Mouse (Mus musculus): ENCODE data around the gene Gm12888. TPM values are rescaled to one million over a fixed set of nuclear protein-coding genes. Genes with fewer than 3 reads are reported as not detected.
"Not testable (repeated sequence)": the region's sequence is repeated elsewhere in the genome, so short reads cannot be mapped to it uniquely, and the experiment has no call there.

Gm12888 gene
- polyA plus RNA-seq (2015; fragmentation: Nextera tagmentation; extraction: Ambion mirVana): not detected in 2 replicates

GRCm38 (mm10) chr4:121324817-121325216 is at the start of gene Gm12888:
Gene Gm12888 (minus strand): TSS chr4:121324917.
- H3K4me3 ChIP-seq (ENCODE audit: low read length); H3K4me2 ChIP-seq (replicated peaks; ENCODE audit: low read depth, low read length); H3K27ac ChIP-seq (ENCODE audit: low read length); H3K4me1 ChIP-seq (ENCODE audit: insufficient read depth, low read length); H3K9ac ChIP-seq (replicated peaks; ENCODE audit: low read length); H3K36me3 ChIP-seq (ENCODE audit: insufficient read depth, low read length); H3K9me3 ChIP-seq (ENCODE audit: low read length); H3K27me3 ChIP-seq (ENCODE audit: insufficient read depth, low read length); ATAC-seq (ENCODE audit: low FRiP score, low TSS enrichment): not testable (repeated sequence)
- WGBS: 72% methylated on average over 3 of the region's 5 CpGs

Other genes with a start within 250 kb of the Gm12888 start
- 40.8 and 42.4 TPM in 2 replicates for gene Zmpste24, start 226.7 kb downstream of the Gm12888 start, polyA plus RNA-seq (2015; fragmentation: Nextera tagmentation; extraction: Ambion mirVana)
- gene Tmco2, start 215.7 kb downstream of the Gm12888 start, polyA plus RNA-seq (2015; fragmentation: Nextera tagmentation; extraction: Ambion mirVana): not detected in 2 replicates
- 23.8 and 26.3 TPM in 2 replicates for gene Rlf, start 109.8 kb downstream of the Gm12888 start, polyA plus RNA-seq (2015; fragmentation: Nextera tagmentation; extraction: Ambion mirVana)
- gene Gm12886, start 98.2 kb upstream of the Gm12888 start, polyA plus RNA-seq (2015; fragmentation: Nextera tagmentation; extraction: Ambion mirVana): not detected in 2 replicates